Mouse (Mus musculus) midbrain, embryonic 12.5 days (tissue): ENCODE measurements around the gene Mea1. TPM values are rescaled to one million over a fixed set of nuclear protein-coding genes. Genes with fewer than 3 reads are reported as not detected.
A peak's percentile ranks its signal among the peaks of the same experiment; 100 is the strongest.

Experiments used
- ATAC-seq: fragments of 200-750 bp; cut with Nextera tagmentation; 2 replicates; pipeline ENCODE4 v1.8.0; 2017; ENCODE audit warnings: low read depth, moderate TSS enrichment, moderate library complexity; ENCODE audit not compliant: low FRiP score
- H3K27ac ChIP-seq: fragments of 300-500 bp; sonication (generic); replicated peaks from 2 replicates; pipeline ENCODE4 v1.5.1; 2016; ENCODE audit warnings: mild to moderate bottlenecking
- H3K27me3 ChIP-seq: fragments of 300-500 bp; sonication (generic); 2 replicates; pipeline ENCODE4 v1.6.1; 2016; ENCODE audit warnings: mild to moderate bottlenecking
- H3K36me3 ChIP-seq: fragments of 300-500 bp; sonication (generic); 2 replicates; pipeline ENCODE4 v1.6.1; 2016
- H3K4me1 ChIP-seq: fragments of 300-500 bp; sonication (generic); 2 replicates; pipeline ENCODE4 v1.6.1; 2016
- H3K4me2 ChIP-seq: fragments of 300-500 bp; sonication (generic); replicated peaks from 2 replicates; pipeline ENCODE4 v1.6.1; 2016; ENCODE audit warnings: mild to moderate bottlenecking, moderate library complexity
- H3K4me3 ChIP-seq: fragments of 300-500 bp; sonication (generic); 2 replicates; pipeline ENCODE4 v1.5.1; 2016; ENCODE audit warnings: mild to moderate bottlenecking
- H3K9ac ChIP-seq: fragments of 300-500 bp; sonication (generic); replicated peaks from 2 replicates; pipeline ENCODE4 v1.6.1; 2016; ENCODE audit warnings: mild to moderate bottlenecking, moderate library complexity
- H3K9me3 ChIP-seq: fragments of 300-500 bp; sonication (generic); 2 replicates; pipeline ENCODE4 v1.6.1; 2016; ENCODE audit warnings: mild to moderate bottlenecking
- WGBS: fragments of 180-500 bp; shearing (Covaris S2); methylation state at CpG from one replicate; pipeline ENCODE4 v1.1.7; 2016; 5-methylcytosine and 5-hydroxymethylcytosine counted together
- polyA plus RNA-seq: library from polyadenylated mRNA; unstranded; fragments of >200 nt; fragmentation: Nextera tagmentation; extraction: Ambion mirVana; gene quantifications from 2 replicates; pipeline ENCODE4 v1.2.1, GENCODE M21; 2016

Gene Mea1
- polyA plus RNA-seq, 1 experiment from 2014 or later: 175 TPM

DNA sequence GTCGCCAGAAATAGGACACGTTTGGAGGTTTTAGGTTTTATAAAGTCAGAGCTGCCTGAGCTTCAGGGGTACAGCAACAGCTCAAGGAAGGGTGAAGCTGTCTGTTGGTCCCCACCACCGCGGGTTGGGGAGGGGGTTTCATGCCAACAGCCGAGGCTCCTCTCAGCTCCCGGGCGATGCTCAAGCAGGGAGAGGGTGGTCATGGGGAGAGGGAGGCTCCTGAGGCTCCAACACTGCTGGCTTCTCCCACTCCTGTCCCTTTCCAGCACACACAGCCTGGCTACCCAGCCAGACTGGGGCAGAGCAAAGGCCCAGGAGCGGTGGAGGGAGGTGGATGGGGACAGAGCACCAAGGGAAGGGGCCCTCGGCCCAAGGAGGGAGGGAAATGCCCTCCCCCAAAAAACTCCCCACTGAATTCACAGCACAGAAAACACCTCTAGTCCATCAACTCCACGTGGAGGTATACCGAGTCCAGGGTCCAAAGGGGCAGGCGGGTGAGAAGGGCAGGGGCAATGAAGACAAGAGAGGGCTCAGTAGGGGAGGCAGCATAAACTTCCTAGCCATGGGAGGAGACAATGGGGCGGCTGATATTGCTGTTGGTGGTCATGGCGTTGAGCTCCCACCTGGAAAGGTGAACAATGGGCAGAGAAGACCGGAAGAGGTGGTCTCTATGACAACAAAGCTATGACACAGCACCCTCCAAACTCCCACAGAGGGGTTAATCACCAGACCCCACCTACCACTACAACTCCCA is 3.9 kb upstream of the Mea1 start:
- Histone ChIP-seq H3K36me3 (peaks cover 60% of the 10 kb centered on the region), H3K27me3 (no peaks in the 10 kb centered on the region), H3K9ac (peak overlapping the region; percentile 61), H3K27ac (peak overlapping the region; percentile 54), H3K9me3 (no peaks in the 10 kb centered on the region), H3K4me1 (peaks cover 39% of the 10 kb centered on the region), H3K4me2 (peak overlapping the region; percentile 84), H3K4me3 (peak overlapping the region; percentile 76)
- peak; percentile 27 for ATAC-seq
- 18% methylated on average over 14 of the region's 15 CpGs for WGBS

DNA sequence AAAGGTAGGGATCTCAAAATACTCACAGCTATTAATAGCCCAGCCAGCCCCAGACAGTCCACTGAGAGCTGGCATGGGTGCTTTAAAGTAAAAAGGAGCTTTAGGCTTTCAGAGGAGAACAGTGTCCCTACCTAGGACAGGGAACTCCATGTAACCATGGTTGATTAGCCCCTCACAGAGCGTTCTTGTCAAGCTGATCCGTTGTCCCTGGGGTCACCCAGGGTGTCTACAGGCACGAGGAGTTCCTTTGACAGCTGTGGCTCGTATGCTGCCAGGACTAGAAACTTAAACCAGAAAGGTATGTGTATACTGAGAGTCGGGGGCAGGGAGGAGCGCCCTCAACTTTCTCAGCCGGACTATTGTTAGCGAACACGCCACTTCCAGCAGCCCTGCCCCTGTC is 318 bp downstream of the Mea1 start:
- H3K4me1 ChIP-seq: peaks cover 42% of the 10 kb centered on the region
- H3K4me3 ChIP-seq: 0 out of 2 replicates have a peak overlapping the region, but pooled peaks have one; percentile 4
- peak overlapping the region; percentile 95 for H3K4me2 ChIP-seq
- H3K9ac ChIP-seq: peak overlapping the region; percentile 67
- WGBS: 68% methylated on average over 9 of the region's 9 CpGs
- no peak for ATAC-seq
- H3K36me3 ChIP-seq: peaks cover 52% of the 10 kb centered on the region
- H3K9me3 ChIP-seq: no peaks in the 10 kb centered on the region
- no peaks in the 10 kb centered on the region for H3K27me3 ChIP-seq
- H3K27ac ChIP-seq: no peak overlapping the region

DNA sequence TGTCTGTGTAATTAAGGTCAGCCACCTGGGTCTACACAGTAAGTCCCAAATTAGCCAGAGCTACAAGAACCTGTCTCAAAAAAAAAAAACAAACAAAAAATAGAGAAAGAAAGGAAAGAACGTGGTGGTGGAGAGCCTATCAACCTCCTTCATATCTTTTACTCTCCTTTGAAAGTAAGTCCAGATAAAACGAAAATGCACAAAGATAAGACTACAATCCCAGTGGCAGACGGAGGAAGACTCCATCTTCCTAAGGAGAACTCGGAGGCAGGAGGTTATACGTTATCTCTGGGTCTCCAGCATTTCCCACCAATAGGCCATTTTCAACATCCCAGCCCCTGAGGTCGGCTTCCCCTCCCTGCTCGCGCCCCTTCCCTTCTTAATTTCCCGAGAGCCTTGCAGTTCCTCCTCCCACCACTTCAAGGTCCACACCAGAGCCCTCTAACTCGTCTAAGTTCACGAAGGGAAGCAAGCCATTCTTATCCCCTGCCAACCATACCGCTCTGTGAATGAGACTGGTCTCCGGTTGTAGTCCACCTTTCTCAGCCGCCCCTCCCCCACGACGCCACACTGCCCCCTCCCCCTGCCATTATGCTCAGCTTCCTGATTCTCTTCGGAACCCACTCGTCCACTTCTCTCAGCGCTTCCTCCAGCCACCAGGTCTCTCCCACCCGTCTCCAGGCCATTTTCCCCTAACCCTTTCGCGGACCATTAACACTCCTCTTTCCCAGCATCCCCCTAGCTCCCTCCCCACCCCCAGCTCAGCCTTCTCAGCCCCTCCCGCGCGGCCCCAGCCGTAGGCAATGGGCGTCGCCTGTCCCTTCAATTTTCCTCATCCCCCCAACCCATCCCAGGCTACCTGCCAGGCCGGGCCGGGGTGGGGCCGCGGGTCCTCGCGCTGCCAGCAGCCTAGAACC is 1.5 kb downstream of the Mea1 start:
- Histone ChIP-seq H3K36me3 (peaks cover 58% of the 10 kb centered on the region), H3K4me3 (peak overlapping the region; percentile 72), H3K9ac (peak overlapping the region; percentile 67), H3K27me3 (no peaks in the 10 kb centered on the region), H3K4me1 (peaks cover 33% of the 10 kb centered on the region), H3K9me3 (no peaks in the 10 kb centered on the region), H3K27ac (peak overlapping the region; percentile 86), H3K4me2 (peak overlapping the region; percentile 95)
- WGBS: under 1% methylated on average over 34 of the region's 34 CpGs
- 0 out of 2 replicates have a peak, but pooled peaks have one; percentile 7 for ATAC-seq

DNA sequence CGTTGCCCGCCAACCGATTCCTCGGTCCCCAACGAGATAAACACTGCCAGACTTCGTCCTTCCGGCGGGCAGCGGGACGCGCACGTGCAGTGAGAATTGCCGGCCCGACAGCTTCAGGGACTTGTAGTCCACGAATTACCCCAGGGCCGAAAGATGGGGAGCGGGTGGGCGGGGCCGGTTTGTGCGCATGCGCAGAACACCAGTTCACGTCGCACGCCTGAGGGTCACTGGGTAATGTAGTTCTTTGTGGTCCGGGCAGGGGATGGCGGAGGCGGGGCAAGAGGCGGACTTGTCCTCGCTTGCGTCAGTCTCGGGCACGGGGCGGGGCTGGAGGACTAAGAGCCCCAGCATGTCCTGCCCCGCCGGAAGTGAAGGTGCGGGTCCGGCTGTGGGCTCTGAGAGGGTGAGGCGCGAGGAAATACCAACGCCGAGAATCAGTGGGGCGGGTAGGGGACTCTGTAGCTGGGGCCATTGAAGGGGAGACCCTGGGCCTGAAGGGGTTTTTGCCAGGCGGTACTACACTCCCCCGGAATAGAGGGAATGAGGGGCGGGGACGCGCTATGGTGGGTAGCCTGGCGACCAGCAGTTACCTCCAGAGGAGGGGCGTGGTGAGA is 2.3 kb downstream of the Mea1 start, which contains the start of gene Klhdc3:
Klhdc3 (minus strand) TSS at position 155 of the 614 bp plus-strand sequence.
- H3K4me3 ChIP-seq: peak within 1 kb of the TSS; percentile 72
- ATAC-seq: peak; percentile 97
- no peaks in the 10 kb centered on the region for H3K9me3 ChIP-seq
- peak within 1 kb of the TSS; percentile 95 for H3K4me2 ChIP-seq
- peak within 1 kb of the TSS; percentile 73 for H3K9ac ChIP-seq
- H3K4me1 ChIP-seq: peaks cover 32% of the 10 kb centered on the region
- WGBS: under 1% methylated on average over 49 of the region's 49 CpGs
- H3K27me3 ChIP-seq: no peaks in the 10 kb centered on the region
- peak within 1 kb of the TSS; percentile 86 for H3K27ac ChIP-seq
- peaks cover 58% of the 10 kb centered on the region for H3K36me3 ChIP-seq

DNA sequence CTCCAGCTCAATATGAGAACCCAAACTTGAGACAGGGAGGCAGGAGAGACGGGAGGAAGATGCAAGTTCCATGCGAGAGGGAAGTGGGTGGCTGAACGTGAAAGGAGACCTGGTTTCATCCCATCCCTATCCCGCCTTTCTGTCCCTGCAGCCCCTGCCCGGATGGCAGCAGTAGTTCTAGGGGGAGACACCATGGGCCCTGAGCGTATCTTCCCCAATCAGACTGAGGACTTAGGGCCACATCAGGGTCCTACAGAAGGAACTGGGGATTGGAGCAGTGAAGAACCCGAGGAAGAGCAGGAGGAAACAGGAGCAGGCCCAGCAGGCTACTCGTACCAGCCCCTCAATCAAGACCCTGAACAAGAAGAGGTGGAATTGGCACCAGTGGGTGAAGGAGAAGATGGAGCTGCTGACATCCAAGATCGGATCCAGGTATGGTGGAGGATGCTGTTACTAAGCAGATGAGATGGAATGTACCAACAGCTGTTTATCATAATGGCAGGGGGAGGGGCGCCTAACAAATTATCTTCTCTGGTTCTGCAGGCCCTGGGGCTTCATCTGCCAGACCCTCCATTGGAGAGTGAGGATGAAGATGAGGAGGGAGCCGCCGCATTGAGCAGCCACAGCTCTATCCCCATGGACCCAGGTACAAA is 3.0 kb downstream of the Mea1 start:
- peak overlapping the region; percentile 73 for H3K9ac ChIP-seq
- 31% methylated on average over 12 of the region's 12 CpGs for WGBS
- no peaks in the 10 kb centered on the region for H3K9me3 ChIP-seq
- peak overlapping the region; percentile 95 for H3K4me2 ChIP-seq
- H3K36me3 ChIP-seq: peaks cover 58% of the 10 kb centered on the region
- H3K27ac ChIP-seq: peak overlapping the region; percentile 65
- H3K4me3 ChIP-seq: peak overlapping the region; percentile 72
- ATAC-seq: no peak
- H3K4me1 ChIP-seq: peaks cover 32% of the 10 kb centered on the region
- no peaks in the 10 kb centered on the region for H3K27me3 ChIP-seq

DNA sequence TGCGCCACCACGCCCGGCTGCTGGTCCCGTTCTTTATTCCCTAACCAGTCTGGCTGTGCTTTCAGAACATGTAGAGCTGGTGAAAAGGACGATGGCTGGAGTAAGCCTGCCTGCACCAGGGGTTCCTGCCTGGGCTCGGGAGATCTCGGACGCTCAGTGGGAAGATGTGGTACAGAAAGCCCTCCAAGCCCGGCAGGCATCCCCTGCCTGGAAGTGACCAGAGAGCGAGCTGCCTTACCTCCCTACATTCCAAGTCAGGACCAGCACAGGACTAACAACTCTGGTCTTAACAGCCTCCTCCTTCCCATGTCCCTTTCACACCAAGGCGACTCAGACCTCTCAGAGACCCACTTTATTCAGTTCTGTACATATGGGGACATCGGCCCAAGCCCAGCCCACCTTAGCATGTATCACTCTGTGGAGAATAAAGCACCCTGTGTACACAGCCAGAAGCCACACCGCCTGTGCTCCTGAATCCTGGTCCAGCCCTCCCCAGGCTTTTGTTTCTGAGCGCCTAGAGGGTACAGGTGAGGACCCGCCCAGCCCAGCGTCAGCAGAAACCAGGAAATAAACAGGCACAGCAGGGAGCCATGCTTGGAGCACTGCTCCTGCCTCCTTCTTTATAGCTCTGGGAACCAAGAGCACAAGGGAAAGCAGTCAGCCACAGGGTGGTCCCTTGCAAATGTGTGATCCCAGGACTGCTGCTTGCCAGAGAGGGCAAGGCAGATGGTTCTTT is 4.2 kb downstream of the Mea1 start:
- H3K4me3 ChIP-seq: no peak overlapping the region
- no peak overlapping the region for H3K9ac ChIP-seq
- no peaks in the 10 kb centered on the region for H3K9me3 ChIP-seq
- no peaks in the 10 kb centered on the region for H3K27me3 ChIP-seq
- no peak overlapping the region for H3K4me2 ChIP-seq
- no peak for ATAC-seq
- 85% methylated on average over 16 of the region's 16 CpGs for WGBS
- peaks cover 59% of the 10 kb centered on the region for H3K36me3 ChIP-seq
- no peak overlapping the region for H3K27ac ChIP-seq
- H3K4me1 ChIP-seq: peaks cover 32% of the 10 kb centered on the region

DNA sequence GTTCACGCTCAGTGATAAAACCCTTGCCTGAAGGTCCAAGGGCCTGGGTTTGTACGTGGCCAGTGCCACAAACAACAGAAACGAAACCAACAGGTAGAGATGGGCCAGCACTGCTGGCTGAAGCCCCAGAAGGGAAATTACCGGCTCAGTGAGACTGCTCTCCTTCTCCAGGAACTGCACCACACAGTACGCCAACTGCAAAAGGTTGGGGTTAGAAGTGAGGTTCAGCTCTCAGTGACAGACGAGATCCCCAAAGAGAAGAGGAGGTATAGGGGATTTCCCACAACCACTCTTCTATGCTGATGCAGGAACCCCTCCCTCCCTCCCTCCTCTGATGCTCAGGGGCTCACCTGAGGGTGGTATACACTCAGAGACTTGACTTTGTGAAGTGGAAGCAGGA is 7.3 kb downstream of the Mea1 start:
- Histone ChIP-seq H3K9me3 (no peaks in the 10 kb centered on the region), H3K27me3 (no peaks in the 10 kb centered on the region), H3K4me2 (no peak overlapping the region), H3K9ac (no peak overlapping the region), H3K4me1 (peaks cover 10% of the 10 kb centered on the region), H3K36me3 (peaks cover 56% of the 10 kb centered on the region), H3K27ac (no peak overlapping the region), H3K4me3 (no peak overlapping the region)
- WGBS: 93% methylated on average over 6 of the region's 6 CpGs
- ATAC-seq: no peak

DNA sequence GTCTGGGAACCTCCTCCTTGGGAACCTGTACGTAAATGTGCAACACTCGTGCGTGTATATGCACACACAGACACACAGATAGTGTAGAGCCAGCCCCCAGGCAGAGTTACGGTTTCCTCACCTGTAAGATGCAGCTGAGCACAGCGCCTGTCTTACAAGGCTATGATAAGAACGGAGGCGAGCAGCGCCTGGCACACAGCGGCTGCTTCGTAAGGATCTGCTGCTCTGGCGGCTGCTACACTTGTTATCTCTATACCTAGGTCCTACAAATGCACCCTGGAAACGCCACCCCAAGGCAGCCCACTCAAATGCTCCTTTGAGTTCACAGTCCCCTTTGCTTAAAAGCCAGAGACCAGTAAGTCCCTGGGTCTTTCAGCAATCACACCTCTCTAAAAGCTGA is 12.1 kb downstream of the Mea1 start:
- H3K4me2 ChIP-seq: no peak overlapping the region
- H3K27ac ChIP-seq: no peak overlapping the region
- no peak for ATAC-seq
- no peak overlapping the region for H3K9ac ChIP-seq
- H3K36me3 ChIP-seq: peaks cover 32% of the 10 kb centered on the region
- 95% methylated on average over 12 of the region's 12 CpGs for WGBS
- H3K27me3 ChIP-seq: no peaks in the 10 kb centered on the region
- no peaks in the 10 kb centered on the region for H3K4me1 ChIP-seq
- no peaks in the 10 kb centered on the region for H3K9me3 ChIP-seq
- H3K4me3 ChIP-seq: no peak overlapping the region

DNA sequence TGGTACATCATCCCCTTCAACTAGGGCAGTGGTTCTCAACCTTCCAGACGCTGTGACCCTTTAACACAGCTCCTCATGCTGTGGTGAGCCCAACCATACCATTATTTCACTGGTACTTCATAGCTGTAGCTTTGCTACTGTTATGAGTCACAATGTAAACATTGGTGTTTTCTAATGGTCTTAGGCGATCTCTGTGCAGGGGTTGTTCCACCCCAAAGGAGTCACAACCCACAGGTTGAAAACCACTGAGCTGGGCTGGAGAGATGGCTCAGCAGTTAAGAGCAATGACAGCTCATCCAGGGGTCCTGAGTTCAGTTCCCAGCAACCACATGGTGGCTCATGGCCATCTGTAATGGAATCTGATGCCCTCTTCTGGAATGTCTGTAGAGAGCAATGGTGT is 12.8 kb downstream of the Mea1 start:
- 95% methylated on average over 2 of the region's 2 CpGs for WGBS
- Histone ChIP-seq H3K4me3 (no peak overlapping the region), H3K27ac (no peak overlapping the region), H3K4me1 (no peaks in the 10 kb centered on the region), H3K27me3 (no peaks in the 10 kb centered on the region), H3K9me3 (no peaks in the 10 kb centered on the region), H3K36me3 (peaks cover 32% of the 10 kb centered on the region), H3K9ac (no peak overlapping the region), H3K4me2 (no peak overlapping the region)
- ATAC-seq: no peak

DNA sequence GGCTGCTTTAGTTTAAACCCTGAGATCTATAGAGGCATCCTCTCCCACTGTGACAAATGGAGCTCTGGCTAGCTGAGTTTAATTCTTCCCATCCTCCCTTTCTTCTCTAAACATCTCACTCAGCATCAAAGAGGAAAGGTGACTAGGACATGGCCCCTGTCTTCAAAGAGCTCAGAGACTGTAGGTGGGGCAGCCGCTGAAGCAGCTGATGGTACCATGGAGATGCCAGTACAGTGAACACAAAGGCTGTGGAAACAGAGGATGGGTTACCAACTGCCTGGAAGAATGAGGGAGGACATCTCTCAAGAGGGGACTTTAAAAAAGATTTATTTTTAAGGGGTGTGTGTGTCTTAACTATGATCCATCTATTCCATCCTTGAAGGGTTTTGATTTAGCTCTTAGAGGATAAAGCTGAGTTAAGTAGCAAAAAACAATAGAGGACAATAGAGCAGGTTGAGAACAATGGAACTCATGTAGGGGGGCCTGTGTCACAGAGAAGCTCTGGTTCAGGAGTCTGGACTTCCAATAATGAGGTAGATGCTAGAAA is 16.0 kb downstream of the Mea1 start:
- no peak overlapping the region for H3K4me3 ChIP-seq
- no peaks in the 10 kb centered on the region for H3K27me3 ChIP-seq
- H3K9me3 ChIP-seq: no peaks in the 10 kb centered on the region
- H3K4me2 ChIP-seq: no peak overlapping the region
- WGBS: 72% methylated on average over 1 of the region's 1 CpGs
- no peak overlapping the region for H3K9ac ChIP-seq
- H3K36me3 ChIP-seq: peaks cover 31% of the 10 kb centered on the region
- no peaks in the 10 kb centered on the region for H3K4me1 ChIP-seq
- no peak overlapping the region for H3K27ac ChIP-seq
- no peak for ATAC-seq

DNA sequence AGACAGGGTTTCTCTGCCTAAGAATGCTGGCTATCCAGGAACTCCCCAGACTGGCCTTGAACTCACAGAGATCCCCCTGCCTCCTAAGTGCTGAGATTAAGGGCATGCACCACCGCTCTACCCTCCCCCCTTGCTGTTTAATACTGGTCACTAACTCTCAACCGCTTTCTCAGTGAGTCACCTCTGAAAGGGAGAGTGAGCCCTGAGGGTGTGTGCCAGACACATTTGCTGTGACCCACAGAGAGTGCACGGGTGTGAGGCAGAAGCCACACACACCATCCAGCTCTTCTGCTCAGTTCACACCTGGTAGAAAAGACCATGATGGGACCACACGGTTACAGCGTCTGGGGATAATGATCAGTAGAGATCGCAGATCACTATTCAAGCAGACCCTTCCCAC is 19.9 kb downstream of the Mea1 start:
- Histone ChIP-seq H3K27me3 (no peaks in the 10 kb centered on the region), H3K9me3 (no peaks in the 10 kb centered on the region), H3K4me2 (no peak overlapping the region), H3K4me3 (no peak overlapping the region), H3K9ac (no peak overlapping the region), H3K4me1 (peaks cover 24% of the 10 kb centered on the region), H3K27ac (no peak overlapping the region), H3K36me3 (peaks cover 35% of the 10 kb centered on the region)
- no peak for ATAC-seq
- WGBS: 93% methylated on average over 6 of the region's 6 CpGs
